Mouse (Mus musculus) gastrocnemius, postnatal 36 days (tissue): ENCODE data around the gene Gm7694. TPM values are rescaled to one million over a fixed set of nuclear protein-coding genes. Genes with fewer than 3 reads are reported as not detected.

Experiments used
- DNase-seq, 2 experiments: peaks; one replicate each; pipeline ENCODE4 v3.0.0; 2022
- intact Hi-C: fragments of 180-260 bp; cut with DNase I; formaldehyde crosslinking; loops from one replicate; pipeline ENCODE4 v1.15.1; 2025
- total RNA-seq, 2 experiments: library from RNA; stranded (reverse); gene quantifications; 2 replicates each; pipeline ENCODE4 v1.2.3; 2021

Gene Gm7694
- total RNA-seq, 2 experiments from 2014 or later: 0.15 to 0.36 TPM

GRCm38 (mm10) chr1:170292239-170292951 is 13.7 kb downstream of the Gm7694 start:
- intact Hi-C loops: loop anchor here (2.0 kb wide), 1 partner anchor 320 kb away; no protein-coding TSS in a partner anchor
- no peak for DNase-seq

GRCm38 (mm10) chr1:170282415-170283129 is 23.6 kb downstream of the Gm7694 start:
- DNase-seq: no peak
- intact Hi-C loops: no loop called here

GRCm38 (mm10) chr1:170277016-170277415 is 29.1 kb downstream of the Gm7694 start, which contains the start of gene Sh2d1b1:
Gene Sh2d1b1 (plus strand): TSS chr1:170277320.
- no peak for DNase-seq
- intact Hi-C loops: no loop called here

- intact Hi-C loops: no loop called here
- DNase-seq: no peak
Observed at GRCm38 (mm10) chr1:170273252-170273651, 32.9 kb downstream of the Gm7694 start.

GRCm38 (mm10) chr1:170270696-170271095 is 35.4 kb downstream of the Gm7694 start:
- no peak for DNase-seq
- intact Hi-C loops: no loop called here

GRCm38 (mm10) chr1:170270281-170270680 is 35.9 kb downstream of the Gm7694 start:
- no peak for DNase-seq
- intact Hi-C loops: no loop called here

- DNase-seq: peak; percentile 64 to 72
- intact Hi-C loops: no loop called here
Observed at GRCm38 (mm10) chr1:170255560-170255910, 50.6 kb downstream of the Gm7694 start.

- DNase-seq: no peak
- intact Hi-C loops: no loop called here
Observed at GRCm38 (mm10) chr1:170254893-170255559, 51.1 kb downstream of the Gm7694 start.

Other genes starting within 250 kb of the Gm7694 start
- 10 to 100 TPM; 17.8 to 18.2 TPM for gene Ddr2, start 195.6 kb downstream of the Gm7694 start, total RNA-seq
- gene Uap1, start 131.4 kb downstream of the Gm7694 start, total RNA-seq: 10 to 100 TPM; 44.6 to 52.2 TPM
- 10 to 100 TPM; 10.2 TPM for gene Uhmk1, start 90.9 kb downstream of the Gm7694 start, total RNA-seq
- gene Sh2d1b2, start 73.6 kb downstream of the Gm7694 start, total RNA-seq: not detected
- gene Sh2d1b1, start 29.0 kb downstream of the Gm7694 start, total RNA-seq: not detected
- gene Spata46, start 2.5 kb upstream of the Gm7694 start, total RNA-seq: not detected